Mouse (Mus musculus): ENCODE results near the gene Abcb4. TPM values are rescaled to one million over a fixed set of nuclear protein-coding genes. Genes with fewer than 3 reads are reported as not detected.
"Not testable (repeated sequence)": the region's sequence is repeated elsewhere in the genome, so short reads cannot be mapped to it uniquely, and the experiment has no call there.

Gene Abcb4
- polyA plus RNA-seq, 1 experiment from 2014 or later = 1.2 TPM

DNA sequence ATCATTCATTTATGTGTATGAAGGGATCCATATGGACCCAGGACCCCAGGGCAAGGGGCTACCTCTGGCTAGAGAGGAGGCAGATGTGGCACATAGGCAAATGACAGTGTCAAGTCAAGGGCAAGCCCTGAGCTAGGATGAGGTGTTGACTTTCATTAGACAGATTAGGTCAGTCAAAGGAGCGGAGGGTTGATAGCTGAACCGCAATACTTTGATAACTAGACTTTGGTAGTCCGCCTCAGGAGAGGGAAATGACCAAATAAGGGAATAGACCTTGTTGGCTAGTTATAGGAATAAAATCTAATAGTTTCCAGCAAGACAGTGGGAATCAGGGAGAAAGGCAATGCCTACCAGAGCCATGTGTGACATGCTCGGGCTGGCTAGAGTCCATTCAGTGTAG, 105.6 kb downstream of the Abcb4 start:
- Histone ChIP-seq H3K9ac (ENCODE audit: low read depth, low read length) (no peak overlapping the region), H3K36me3 (ENCODE audit: control insufficient read depth, insufficient read depth, low read length) (no peaks in the 10 kb centered on the region), H3K9me3 (replicated peaks; ENCODE audit: control insufficient read depth, low read length) (no peaks in the 10 kb centered on the region), H3K4me2 (no peak overlapping the region), H3K4me1 (ENCODE audit: control insufficient read depth, insufficient read depth, low read length) (peaks cover 3% of the 10 kb centered on the region; the same call in 1 of the 2 replicates), H3K27ac (ENCODE audit: low read depth, low read length) (no peak overlapping the region), H3K27me3 (ENCODE audit: control insufficient read depth, insufficient read depth, low read length) (no peaks in the 10 kb centered on the region), H3K4me3 (ENCODE audit: low read depth, low read length) (no peak overlapping the region)
- no peak for ATAC-seq (replicated peaks; ENCODE audit: insufficient number of reproducible peaks, low FRiP score, low TSS enrichment)
- WGBS (ENCODE audit: insufficient replicate concordance) = 35% methylated on average over 4 of the region's 4 CpGs

GRCm38 (mm10) chr5:9000006-9000405, 106.5 kb downstream of the Abcb4 start:
- 34% methylated on average over 7 of the region's 7 CpGs for WGBS (ENCODE audit: insufficient replicate concordance)
- ATAC-seq (replicated peaks; ENCODE audit: insufficient number of reproducible peaks, low FRiP score, low TSS enrichment); H3K27ac ChIP-seq (ENCODE audit: low read depth, low read length); H3K36me3 ChIP-seq (ENCODE audit: control insufficient read depth, insufficient read depth, low read length); H3K4me2 ChIP-seq; H3K9me3 ChIP-seq (replicated peaks; ENCODE audit: control insufficient read depth, low read length); H3K4me1 ChIP-seq (ENCODE audit: control insufficient read depth, insufficient read depth, low read length); H3K4me3 ChIP-seq (ENCODE audit: low read depth, low read length); H3K27me3 ChIP-seq (ENCODE audit: control insufficient read depth, insufficient read depth, low read length); H3K9ac ChIP-seq (ENCODE audit: low read depth, low read length): not testable (repeated sequence)

DNA sequence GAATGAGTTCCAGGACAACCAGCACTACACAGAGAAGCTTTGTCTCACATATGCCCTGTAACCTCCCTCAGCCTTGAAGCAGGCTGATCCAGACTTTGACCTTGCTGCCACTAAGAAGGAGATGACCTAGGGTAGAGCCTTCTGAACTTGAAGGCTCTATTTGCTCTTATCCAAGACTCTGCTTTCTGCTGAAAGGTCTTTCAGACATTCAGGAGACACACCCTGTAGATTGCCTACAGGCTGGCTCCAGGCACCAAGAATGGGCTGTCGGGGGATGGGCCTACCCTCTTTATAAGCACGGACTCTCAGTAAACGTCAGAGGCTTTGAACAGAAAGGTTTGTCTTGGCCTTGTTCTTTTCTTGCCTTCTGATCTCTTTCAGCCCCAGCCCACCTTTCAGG, 113.1 kb downstream of the Abcb4 start:
- not testable (repeated sequence) for ATAC-seq (replicated peaks; ENCODE audit: insufficient number of reproducible peaks, low FRiP score, low TSS enrichment); H3K27me3 ChIP-seq (ENCODE audit: control insufficient read depth, insufficient read depth, low read length); H3K9ac ChIP-seq (ENCODE audit: low read depth, low read length); H3K27ac ChIP-seq (ENCODE audit: low read depth, low read length); H3K4me3 ChIP-seq (ENCODE audit: low read depth, low read length); H3K4me2 ChIP-seq; H3K4me1 ChIP-seq (ENCODE audit: control insufficient read depth, insufficient read depth, low read length); H3K9me3 ChIP-seq (replicated peaks; ENCODE audit: control insufficient read depth, low read length); H3K36me3 ChIP-seq (ENCODE audit: control insufficient read depth, insufficient read depth, low read length)
- WGBS (ENCODE audit: insufficient replicate concordance) = 43% methylated on average over 3 of the region's 3 CpGs

Other genes with a start within 250 kb of the Abcb4 start
- 0.08 and 0.37 TPM in 2 replicates for gene Abcb1a, start 233.6 kb upstream of the Abcb4 start, polyA plus RNA-seq (2014; fragmentation: Nextera tagmentation; extraction: Ambion mirVana)
- gene Abcb1b, start 95.6 kb upstream of the Abcb4 start, polyA plus RNA-seq (2014; fragmentation: Nextera tagmentation; extraction: Ambion mirVana) = 1.5 and 1.6 TPM in 2 replicates
- 35.8 and 37.9 TPM in 2 replicates for gene Crot, start 103.6 kb downstream of the Abcb4 start, polyA plus RNA-seq (2014; fragmentation: Nextera tagmentation; extraction: Ambion mirVana)
- 8.7 and 11.4 TPM in 2 replicates for gene Tmem243, start 207.0 kb downstream of the Abcb4 start, polyA plus RNA-seq (2014; fragmentation: Nextera tagmentation; extraction: Ambion mirVana)